Mouse (Mus musculus) common myeloid progenitor, adult 5-6 weeks (primary cell): Measurements from ENCODE around the gene Ipo8. TPM values are rescaled to one million over a fixed set of nuclear protein-coding genes. Genes with fewer than 3 reads are reported as not detected.
A peak's percentile ranks its signal among the peaks of the same experiment; 100 is the strongest.

Source experiments
- ATAC-seq: replicated peaks from 2 replicates; pipeline ENCODE4 v1.8.0; 2016; ENCODE audit warnings: low read depth, mild to moderate bottlenecking, moderate TSS enrichment, inconsistent platforms; ENCODE audit not compliant: poor library complexity, severe bottlenecking
- total RNA-seq: library from RNA; stranded (forward); fragments of 200-1000, 187-1606 nt; gene quantifications from 2 replicates; pipeline ENCODE4 v1.2.3, GENCODE M21; 2017

Gene Ipo8
- total RNA-seq, 1 experiment from 2014 or later, result 48.6 TPM

GRCm38 (mm10) chr6:148761967-148762712 lies 69.1 kb downstream of the Ipo8 start:
- no peak for ATAC-seq

DNA sequence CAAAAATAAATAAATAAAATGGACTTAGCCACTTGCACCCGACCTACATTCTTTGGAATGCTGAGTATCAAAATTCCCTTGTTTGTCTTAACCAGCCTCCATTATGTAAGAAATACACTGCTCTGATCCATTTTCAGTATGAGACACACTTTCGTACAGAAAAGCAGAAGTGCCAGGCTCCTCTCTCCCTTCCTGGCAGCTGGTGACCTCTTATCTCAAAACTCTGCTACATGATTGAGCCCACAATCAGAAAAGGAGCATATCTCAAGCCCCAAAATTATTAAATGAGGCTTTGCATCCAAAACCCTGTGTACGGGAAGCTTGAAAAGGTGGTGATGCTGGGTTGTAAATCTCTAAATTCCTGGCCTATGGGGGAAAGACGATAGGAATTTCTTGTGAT lies 69.8 kb downstream of the Ipo8 start:
- peak; percentile 86 for ATAC-seq

DNA sequence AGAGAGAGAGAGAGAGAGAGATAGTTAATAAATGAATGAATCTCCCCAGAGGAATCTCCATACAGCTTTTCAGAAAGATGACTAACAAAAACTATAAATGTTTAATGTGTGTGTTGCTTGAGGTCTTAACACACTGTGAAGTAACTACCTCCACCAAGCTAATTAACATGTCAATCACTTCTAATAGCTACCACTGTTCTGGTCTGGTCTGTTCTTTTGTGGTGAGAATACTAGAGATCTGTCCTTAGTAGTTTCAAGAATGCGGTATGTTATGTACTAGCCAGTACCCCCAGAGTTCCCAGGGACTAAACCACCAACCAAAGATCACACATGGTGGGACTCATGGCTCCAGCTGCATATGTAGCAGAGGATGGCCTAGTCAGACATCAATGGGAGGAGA lies 74.7 kb downstream of the Ipo8 start:
- ATAC-seq, result no peak

DNA sequence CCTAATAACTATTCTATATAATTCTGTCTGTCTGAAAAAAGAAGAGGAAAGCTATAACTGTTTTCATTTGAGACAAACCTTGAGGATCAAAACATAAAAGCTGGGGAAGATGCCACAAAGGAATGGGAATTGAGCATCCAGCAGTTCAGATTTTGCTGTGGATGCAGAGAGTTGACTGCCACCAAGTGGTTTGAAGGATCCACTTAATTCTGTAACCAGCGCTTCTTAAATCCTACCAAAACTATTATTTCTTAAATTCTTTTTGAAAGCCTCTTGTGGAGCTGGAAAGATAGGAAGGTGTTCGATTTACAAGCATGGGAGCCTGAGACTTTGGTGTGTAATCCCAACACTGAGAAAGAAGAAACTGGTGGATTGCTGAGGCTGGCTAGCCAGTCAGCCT lies 79.9 kb downstream of the Ipo8 start:
- ATAC-seq, result no peak

DNA sequence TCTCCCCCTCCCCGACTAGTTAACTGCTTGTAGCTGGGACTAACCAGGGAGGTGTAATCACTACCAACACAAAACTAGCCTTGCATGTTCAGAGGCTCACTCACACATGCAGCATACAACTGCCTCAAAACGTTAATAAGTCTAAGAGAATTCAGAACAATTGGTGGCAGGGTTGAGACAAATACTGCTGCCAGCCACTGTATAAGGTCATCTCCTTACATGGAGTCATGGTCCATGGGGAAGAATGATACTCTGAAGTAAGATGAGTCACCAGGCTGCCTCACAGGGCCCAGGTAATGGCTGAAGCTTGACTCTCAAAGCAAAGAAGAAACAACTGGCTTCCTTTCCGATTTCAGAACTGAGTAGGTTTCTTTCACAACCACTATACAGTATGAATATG lies 81.1 kb downstream of the Ipo8 start:
- ATAC-seq, result no peak

GRCm38 (mm10) chr6:148740521-148741226 lies 90.6 kb downstream of the Ipo8 start:
- ATAC-seq, result no peak

DNA sequence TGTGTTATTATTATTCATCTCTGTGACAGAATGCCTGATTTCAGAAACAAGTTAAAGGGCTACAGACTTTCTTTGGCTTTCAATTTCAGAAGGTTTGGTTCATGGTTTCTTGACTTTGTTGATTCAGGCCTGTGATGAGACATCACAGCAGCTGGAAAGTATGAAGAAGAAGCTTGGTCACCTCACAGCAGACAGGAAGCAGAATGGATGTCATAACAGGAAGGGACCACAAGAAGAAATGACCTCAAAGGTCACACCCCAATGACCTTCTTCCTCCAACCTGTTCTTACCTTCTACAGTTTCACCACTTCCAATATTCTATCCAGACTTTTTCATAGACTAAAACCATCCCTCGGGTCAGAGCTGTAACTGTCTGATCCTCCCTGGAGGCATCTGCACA lies 94.9 kb downstream of the Ipo8 start:
- ATAC-seq, result no peak

DNA sequence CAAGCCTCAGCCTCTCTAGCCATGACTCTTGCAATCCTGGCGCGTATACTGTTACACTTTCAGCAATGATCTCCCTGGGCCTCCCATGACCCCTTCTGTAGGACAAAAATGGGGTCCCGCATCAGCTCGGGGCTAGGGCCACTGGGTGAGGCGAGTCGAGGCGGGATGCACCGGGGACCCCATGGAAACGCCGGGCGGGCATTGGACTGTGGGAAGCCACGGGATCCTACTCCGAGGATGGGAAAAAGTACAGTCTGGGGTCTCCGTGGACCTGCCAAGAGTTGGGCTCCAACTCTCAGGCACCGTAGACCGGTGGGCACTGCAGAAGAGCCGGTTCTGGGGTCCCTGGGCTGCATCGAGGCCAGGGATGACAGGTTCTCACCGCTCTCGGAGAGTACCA lies 97.3 kb downstream of the Ipo8 start:
- no peak for ATAC-seq

- no peak for ATAC-seq
Observed at GRCm38 (mm10) chr6:148732920-148733319, 98.3 kb downstream of the Ipo8 start.

- ATAC-seq, result no peak
Observed at GRCm38 (mm10) chr6:148728571-148728970, 102.7 kb downstream of the Ipo8 start.

GRCm38 (mm10) chr6:148727871-148728524 lies 103.3 kb downstream of the Ipo8 start:
- ATAC-seq, result no peak

GRCm38 (mm10) chr6:148724453-148724852 lies 106.8 kb downstream of the Ipo8 start:
- ATAC-seq, result no peak

Other genes starting within 250 kb of the Ipo8 start
- gene Caprin2, start 64.8 kb upstream of the Ipo8 start, total RNA-seq, result 11.0 and 17.0 TPM in 2 replicates
- gene Sinhcaf, start 115.0 kb upstream of the Ipo8 start, total RNA-seq, result 115 and 126 TPM in 2 replicates